Mouse (Mus musculus): Measurements from ENCODE around the gene Bglap. TPM values are rescaled to one million over a fixed set of nuclear protein-coding genes. Genes with fewer than 3 reads are reported as not detected.

Gene Bglap
- polyA plus RNA-seq, 1 experiment from 2014 or later: not detected

DNA sequence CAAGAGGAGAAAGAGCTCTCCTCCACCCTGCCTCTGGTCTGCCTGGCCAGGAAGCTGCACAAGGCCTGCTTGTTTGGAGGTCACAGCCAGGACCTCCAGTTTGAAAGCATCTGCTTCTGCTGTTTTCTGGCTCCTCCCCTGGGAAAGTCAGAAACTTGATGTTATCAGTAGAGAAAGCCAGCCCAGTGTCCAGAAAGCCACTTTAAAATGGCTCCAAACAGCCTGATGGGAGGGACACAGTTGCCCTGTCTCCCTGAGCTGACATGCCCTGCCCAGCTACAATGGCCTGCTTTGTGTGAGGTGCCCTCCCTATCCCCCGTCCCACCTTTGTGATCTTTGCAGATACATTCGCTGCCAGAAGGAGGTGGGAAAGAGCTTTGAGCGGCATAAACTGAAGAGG is 24.3 kb downstream of the Bglap start:
- Histone ChIP-seq H3K4me3 (no peak overlapping the region), H3K9me3 (no peaks in the 10 kb centered on the region), H3K27ac (peak overlapping the region; percentile 52; the same call in 1 of the 2 replicates), H3K36me3 (peaks cover 80% of the 10 kb centered on the region), H3K27me3 (ENCODE audit: insufficient read depth, poor library complexity, severe bottlenecking) (peaks cover 5% of the 10 kb centered on the region), H3K4me1 (peaks cover 61% of the 10 kb centered on the region)
- 69% methylated on average over 3 of the region's 3 CpGs for WGBS
- peak; percentile 74 for DNase-seq (ENCODE audit: low spot score)

- peaks cover 57% of the 10 kb centered on the region for H3K4me1 ChIP-seq
- no peak overlapping the region for H3K4me3 ChIP-seq
- peaks cover 1% of the 10 kb centered on the region; the same call in 1 of the 2 replicates for H3K27me3 ChIP-seq (ENCODE audit: insufficient read depth, poor library complexity, severe bottlenecking)
- 61% methylated on average over 5 of the region's 5 CpGs for WGBS
- H3K27ac ChIP-seq: peak overlapping the region; percentile 52; the same call in 1 of the 2 replicates
- DNase-seq (ENCODE audit: low spot score): no peak
- H3K36me3 ChIP-seq: peaks cover 84% of the 10 kb centered on the region
- no peaks in the 10 kb centered on the region for H3K9me3 ChIP-seq
Observed at GRCm38 (mm10) chr3:88359584-88359983, 24.7 kb downstream of the Bglap start.

DNA sequence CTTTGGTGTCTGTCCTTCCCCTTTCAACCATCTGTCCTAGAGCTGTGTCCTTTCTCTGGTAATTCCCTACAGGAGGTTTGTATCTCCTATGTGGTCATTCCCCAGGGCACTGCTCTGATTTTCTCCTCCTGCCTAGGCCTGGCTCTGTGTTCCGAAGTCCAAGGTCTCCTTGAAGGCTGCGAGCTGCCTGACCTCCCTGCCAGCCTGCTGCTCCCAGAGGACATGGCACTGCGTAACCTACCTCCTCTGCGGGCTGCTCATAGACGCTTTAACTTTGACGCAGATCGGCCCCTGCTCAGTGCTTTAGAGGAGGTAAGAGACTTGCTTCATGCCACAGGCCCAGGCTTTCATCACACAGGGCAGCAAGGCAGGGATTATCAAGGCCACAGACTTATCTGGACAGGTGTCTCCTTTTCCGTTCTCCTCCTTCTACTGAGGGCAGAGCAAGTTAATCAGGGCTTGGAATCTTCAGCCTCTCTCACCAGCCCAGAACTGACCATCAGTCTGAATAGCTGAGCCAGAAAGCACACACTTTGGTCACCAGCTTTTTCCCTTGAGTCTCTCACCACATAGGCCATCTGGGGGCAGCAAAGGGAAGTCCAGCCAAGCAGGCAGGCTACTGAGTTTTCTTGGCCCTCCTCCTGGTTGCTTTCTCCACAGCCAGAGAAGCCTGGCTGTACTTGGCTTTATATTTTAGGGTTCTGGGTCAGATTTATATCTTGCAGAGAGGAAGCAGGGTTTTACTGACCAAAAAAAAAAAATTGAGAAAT is 29.7 kb downstream of the Bglap start:
- no peak overlapping the region for H3K27ac ChIP-seq
- H3K36me3 ChIP-seq: peaks cover 99% of the 10 kb centered on the region
- no peaks in the 10 kb centered on the region for H3K9me3 ChIP-seq
- DNase-seq (ENCODE audit: low spot score): peak; percentile 68
- H3K4me1 ChIP-seq: peaks cover 13% of the 10 kb centered on the region
- WGBS: 92% methylated on average over 8 of the region's 8 CpGs
- no peak overlapping the region for H3K4me3 ChIP-seq
- H3K27me3 ChIP-seq (ENCODE audit: insufficient read depth, poor library complexity, severe bottlenecking): no peaks in the 10 kb centered on the region

DNA sequence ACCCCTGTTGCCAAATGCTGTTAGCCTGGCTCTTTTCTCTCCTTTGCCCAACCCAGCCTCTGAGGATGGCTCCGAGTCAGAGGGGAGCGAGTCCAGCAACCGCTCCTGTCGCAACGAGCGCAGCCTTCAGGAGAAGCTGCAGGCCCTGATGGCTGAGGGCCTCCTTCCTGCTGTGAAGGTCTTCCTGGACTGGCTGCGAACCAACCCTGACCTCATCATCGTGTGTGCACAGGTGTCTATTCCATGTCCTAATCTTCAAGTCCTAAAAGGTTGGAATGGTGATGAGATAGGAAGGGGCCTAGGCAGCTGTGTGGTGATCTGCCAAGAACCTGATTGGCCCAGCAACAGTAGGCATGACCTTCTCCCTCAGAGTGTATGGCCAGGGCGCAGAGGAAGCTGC is 31.4 kb downstream of the Bglap start:
- H3K9me3 ChIP-seq: no peaks in the 10 kb centered on the region
- H3K27me3 ChIP-seq (ENCODE audit: insufficient read depth, poor library complexity, severe bottlenecking): no peaks in the 10 kb centered on the region
- WGBS: 95% methylated on average over 9 of the region's 9 CpGs
- H3K27ac ChIP-seq: no peak overlapping the region
- H3K4me1 ChIP-seq: 0 out of 2 replicates have a peak, but pooled peaks cover 3% of the 10 kb centered on the region
- H3K4me3 ChIP-seq: no peak overlapping the region
- DNase-seq (ENCODE audit: low spot score): no peak
- H3K36me3 ChIP-seq: peaks cover 99% of the 10 kb centered on the region

DNA sequence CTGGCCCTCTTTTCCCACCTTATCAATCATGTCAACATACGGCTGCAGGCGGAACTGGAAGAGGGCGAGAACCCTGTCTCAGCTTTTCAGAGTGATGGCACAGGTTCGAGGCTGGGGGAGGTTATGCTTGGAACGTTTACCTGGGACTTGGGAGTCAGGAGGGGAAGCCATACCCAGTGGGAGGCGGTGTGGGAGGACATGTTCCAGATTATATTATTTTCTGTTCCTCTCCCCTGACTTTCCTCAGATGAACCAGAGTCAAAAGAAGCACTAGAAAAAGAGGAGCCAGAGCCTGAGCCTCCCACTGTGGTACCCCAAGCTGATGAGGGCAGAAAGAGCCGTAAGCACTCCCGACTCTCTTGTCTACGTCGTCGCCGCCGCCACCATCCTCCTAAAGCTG is 33.5 kb downstream of the Bglap start:
- Histone ChIP-seq H3K36me3 (peaks cover 100% of the 10 kb centered on the region), H3K27ac (no peak overlapping the region)
- 72% methylated on average over 13 of the region's 13 CpGs for WGBS

GRCm38 (mm10) chr3:88339006-88339405 is 45.3 kb downstream of the Bglap start:
- Histone ChIP-seq H3K9me3 (no peaks in the 10 kb centered on the region), H3K27ac (no peak overlapping the region), H3K4me1 (peaks cover 26% of the 10 kb centered on the region), H3K36me3 (peaks cover 34% of the 10 kb centered on the region), H3K27me3 (ENCODE audit: insufficient read depth, poor library complexity, severe bottlenecking) (no peaks in the 10 kb centered on the region), H3K4me3 (no peak overlapping the region)
- 77% methylated on average over 3 of the region's 3 CpGs for WGBS
- DNase-seq (ENCODE audit: low spot score): no peak

More for the DNA sequence above, 33.5 kb downstream of the Bglap start:
- DNase-seq (ENCODE audit: low spot score): no peak
- Histone ChIP-seq H3K4me1 (0 out of 2 replicates have a peak, but pooled peaks cover 3% of the 10 kb centered on the region), H3K9me3 (no peaks in the 10 kb centered on the region), H3K27me3 (ENCODE audit: insufficient read depth, poor library complexity, severe bottlenecking) (no peaks in the 10 kb centered on the region), H3K4me3 (no peak overlapping the region)

GRCm38 (mm10) chr3:88338316-88338715 is 45.9 kb downstream of the Bglap start:
- 68% methylated on average over 7 of the region's 7 CpGs for WGBS
- DNase-seq (ENCODE audit: low spot score): peak; percentile 77
- no peaks in the 10 kb centered on the region for H3K9me3 ChIP-seq
- 0 out of 2 replicates have a peak, but pooled peaks cover under 1% of the 10 kb centered on the region for H3K27me3 ChIP-seq (ENCODE audit: insufficient read depth, poor library complexity, severe bottlenecking)
- H3K4me1 ChIP-seq: peaks cover 31% of the 10 kb centered on the region
- peak overlapping the region; percentile 75; the same call in 1 of the 2 replicates for H3K4me3 ChIP-seq
- H3K27ac ChIP-seq: no peak overlapping the region; the same call in 1 of the 2 replicates
- peaks cover 28% of the 10 kb centered on the region for H3K36me3 ChIP-seq

GRCm38 (mm10) chr3:88337367-88338020 is 46.8 kb downstream of the Bglap start:
- H3K4me3 ChIP-seq: peak overlapping the region; percentile 75
- H3K27me3 ChIP-seq (ENCODE audit: insufficient read depth, poor library complexity, severe bottlenecking): peaks cover 7% of the 10 kb centered on the region
- H3K4me1 ChIP-seq: peaks cover 36% of the 10 kb centered on the region
- 63% methylated on average over 11 of the region's 11 CpGs for WGBS
- H3K36me3 ChIP-seq: peaks cover 19% of the 10 kb centered on the region
- H3K27ac ChIP-seq: peak overlapping the region; percentile 98
- H3K9me3 ChIP-seq: no peaks in the 10 kb centered on the region
- peak; percentile 84 for DNase-seq (ENCODE audit: low spot score)

DNA sequence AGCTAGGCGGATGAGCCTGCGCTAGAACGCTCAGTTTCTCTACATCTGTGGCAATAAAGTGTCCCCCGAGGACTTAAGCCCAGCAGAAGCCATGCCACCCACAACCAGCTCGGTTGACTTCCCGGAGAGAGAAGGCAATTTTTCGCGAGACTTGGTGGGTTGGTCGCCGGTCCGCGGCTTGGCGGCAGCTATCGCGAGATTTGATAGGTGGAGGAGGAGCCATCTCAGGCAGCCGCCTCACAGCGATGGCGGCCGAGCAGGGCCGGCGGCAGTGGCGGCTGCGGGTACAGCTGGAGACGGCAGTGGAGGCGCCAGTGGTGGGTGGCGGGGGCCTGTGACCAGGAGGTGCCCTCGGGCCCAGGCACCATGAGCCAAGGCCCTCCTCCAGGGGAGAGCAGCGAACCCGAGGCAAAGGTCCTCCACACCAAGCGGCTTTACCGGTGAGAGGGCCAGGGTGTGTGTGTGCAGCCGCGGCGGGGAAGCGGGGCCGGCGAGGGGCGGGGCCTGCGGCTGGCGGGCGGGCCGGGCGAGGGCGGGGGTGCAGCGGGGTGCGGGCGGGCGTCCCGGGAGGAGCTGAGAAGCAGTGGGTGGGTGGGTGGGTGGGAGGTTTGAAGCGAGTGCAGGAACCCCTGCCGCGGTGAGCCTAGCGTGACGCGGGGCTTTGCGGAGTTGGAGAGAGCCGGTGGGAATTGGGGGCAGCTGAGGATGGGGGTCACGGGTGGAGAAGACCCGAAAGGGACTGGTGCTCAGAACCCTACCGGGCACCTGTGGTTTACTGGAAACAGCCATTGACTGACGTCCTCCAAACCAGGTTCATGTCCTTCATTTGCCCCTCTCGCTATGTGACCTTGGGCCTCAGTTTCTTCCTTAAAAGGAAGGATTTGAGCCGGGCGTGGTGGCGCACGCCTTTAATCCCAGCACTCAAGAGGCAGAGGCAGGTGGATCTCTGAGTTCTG is 47.9 kb downstream of the Bglap start, which contains the start of the genes Tmem79 and Smg5:
TSS of gene Tmem79 (minus strand) at position 91 of the 956 bp plus-strand sequence.
TSS of gene Smg5 (plus strand) at position 203 of the 956 bp plus-strand sequence.
- H3K4me1 ChIP-seq: peaks cover 36% of the 10 kb centered on the region
- peak within 1 kb of the TSS; percentile 75 for H3K4me3 ChIP-seq
- 2% methylated on average over 66 of the region's 66 CpGs for WGBS
- no peaks in the 10 kb centered on the region for H3K9me3 ChIP-seq
- H3K27ac ChIP-seq: peak within 1 kb of the TSS; percentile 98
- H3K36me3 ChIP-seq: peaks cover 8% of the 10 kb centered on the region; the same call in 1 of the 2 replicates
- DNase-seq (ENCODE audit: low spot score): peak; percentile 99
- H3K27me3 ChIP-seq (ENCODE audit: insufficient read depth, poor library complexity, severe bottlenecking): peaks cover 10% of the 10 kb centered on the region

- Histone ChIP-seq H3K27me3 (ENCODE audit: insufficient read depth, poor library complexity, severe bottlenecking) (peaks cover 10% of the 10 kb centered on the region), H3K9me3 (no peaks in the 10 kb centered on the region), H3K4me1 (peaks cover 36% of the 10 kb centered on the region), H3K27ac (peak overlapping the region; percentile 98), H3K36me3 (peaks cover 5% of the 10 kb centered on the region; the same call in 1 of the 2 replicates), H3K4me3 (peak overlapping the region; percentile 75)
- no peak for DNase-seq (ENCODE audit: low spot score)
- WGBS: 2% methylated on average over 27 of the region's 27 CpGs
Observed at GRCm38 (mm10) chr3:88335436-88336053, 48.7 kb downstream of the Bglap start.

GRCm38 (mm10) chr3:88334902-88335435 is 49.3 kb downstream of the Bglap start:
- Histone ChIP-seq H3K9me3 (no peaks in the 10 kb centered on the region), H3K27ac (peak overlapping the region; percentile 98), H3K4me1 (peaks cover 36% of the 10 kb centered on the region), H3K4me3 (peak overlapping the region; percentile 75), H3K27me3 (ENCODE audit: insufficient read depth, poor library complexity, severe bottlenecking) (peaks cover 10% of the 10 kb centered on the region), H3K36me3 (peaks cover 8% of the 10 kb centered on the region; the same call in 1 of the 2 replicates)
- DNase-seq (ENCODE audit: low spot score): no peak
- WGBS: 36% methylated on average over 3 of the region's 3 CpGs

All from heart, embryonic 10.5 days (tissue).